Mouse (Mus musculus) embryonic facial prominence, embryonic 12.5 days (tissue): ENCODE measurements at regions not wholly inside any gene's neighbourhood (a gene's known extent, or its start where the extent isn't known, plus 50 kb on each side); places are given as distances from the start of the nearest gene placed in this dataset.

Experiments used
- ATAC-seq: fragments of 200-750 bp; cut with Nextera tagmentation; 2 replicates; pipeline ENCODE4 v1.8.0; 2017; ENCODE audit not compliant: insufficient number of reproducible peaks, insufficient read depth, low FRiP score, low TSS enrichment
- H3K27ac ChIP-seq: fragments of 300-500 bp; sonication (generic); 2 replicates; pipeline ENCODE4 v1.5.1; 2016; ENCODE audit warnings: mild to moderate bottlenecking
- H3K27me3 ChIP-seq: fragments of 300-500 bp; sonication (generic); 2 replicates; pipeline ENCODE4 v1.6.1; 2016; ENCODE audit warnings: mild to moderate bottlenecking, moderate library complexity
- H3K36me3 ChIP-seq: fragments of 300-500 bp; sonication (generic); 2 replicates; pipeline ENCODE4 v1.6.1; 2016; ENCODE audit warnings: mild to moderate bottlenecking
- H3K4me1 ChIP-seq: fragments of 300-500 bp; sonication (generic); 2 replicates; pipeline ENCODE4 v1.6.1; 2016
- H3K4me2 ChIP-seq: fragments of 300-500 bp; sonication (generic); replicated peaks from 2 replicates; pipeline ENCODE4 v1.6.1; 2016; ENCODE audit warnings: mild to moderate bottlenecking, moderate library complexity
- H3K4me3 ChIP-seq: fragments of 300-500 bp; sonication (generic); 2 replicates; pipeline ENCODE4 v1.5.1; 2016; ENCODE audit warnings: mild to moderate bottlenecking
- H3K9ac ChIP-seq: fragments of 300-500 bp; sonication (generic); 2 replicates; pipeline ENCODE4 v1.6.1; 2016; ENCODE audit warnings: mild to moderate bottlenecking, moderate library complexity
- H3K9me3 ChIP-seq: fragments of 300-500 bp; sonication (generic); 2 replicates; pipeline ENCODE4 v1.6.1; 2016; ENCODE audit warnings: mild to moderate bottlenecking, moderate library complexity
- WGBS: fragments of 180-500 bp; shearing (Covaris S2); methylation state at CpG from one replicate; pipeline ENCODE4 v1.1.7; 2016; 5-methylcytosine and 5-hydroxymethylcytosine counted together

GRCm38 (mm10) chr5:18080761-18081160 is 118.4 kb downstream of the Gnat3 start:
- no peaks in the 10 kb centered on the region for H3K36me3 ChIP-seq
- ATAC-seq = no peak
- no peak overlapping the region for H3K9ac ChIP-seq
- H3K4me1 ChIP-seq = no peaks in the 10 kb centered on the region
- H3K4me2 ChIP-seq = no peak overlapping the region
- H3K9me3 ChIP-seq = no peaks in the 10 kb centered on the region
- H3K27me3 ChIP-seq = no peaks in the 10 kb centered on the region
- H3K27ac ChIP-seq = no peak overlapping the region
- no peak overlapping the region for H3K4me3 ChIP-seq

GRCm38 (mm10) chr5:18082219-18082618 is 119.9 kb downstream of the Gnat3 start:
- Histone ChIP-seq H3K9me3 (no peaks in the 10 kb centered on the region), H3K4me3 (no peak overlapping the region), H3K27me3 (no peaks in the 10 kb centered on the region), H3K36me3 (no peaks in the 10 kb centered on the region), H3K27ac (no peak overlapping the region), H3K4me2 (no peak overlapping the region), H3K9ac (no peak overlapping the region), H3K4me1 (no peaks in the 10 kb centered on the region)
- WGBS = 72% methylated on average over 9 of the region's 9 CpGs
- no peak for ATAC-seq

GRCm38 (mm10) chr5:18083789-18084188 is 121.4 kb downstream of the Gnat3 start:
- WGBS = 76% methylated on average over 1 of the region's 1 CpGs
- ATAC-seq = no peak
- H3K9ac ChIP-seq = no peak overlapping the region
- H3K27me3 ChIP-seq = no peaks in the 10 kb centered on the region
- H3K4me1 ChIP-seq = no peaks in the 10 kb centered on the region
- H3K36me3 ChIP-seq = no peaks in the 10 kb centered on the region
- no peak overlapping the region for H3K4me2 ChIP-seq
- no peaks in the 10 kb centered on the region for H3K9me3 ChIP-seq
- H3K4me3 ChIP-seq = no peak overlapping the region
- H3K27ac ChIP-seq = no peak overlapping the region

- 92% methylated on average over 2 of the region's 2 CpGs for WGBS
Measured at GRCm38 (mm10) chr5:18085456-18085855, 123.1 kb downstream of the Gnat3 start.

GRCm38 (mm10) chr5:18087919-18088445 is 125.6 kb downstream of the Gnat3 start:
- no peak overlapping the region for H3K4me2 ChIP-seq
- 0 out of 2 replicates have a peak, but pooled peaks cover 5% of the 10 kb centered on the region for H3K4me1 ChIP-seq
- no peaks in the 10 kb centered on the region for H3K36me3 ChIP-seq
- no peak overlapping the region for H3K9ac ChIP-seq
- H3K4me3 ChIP-seq = no peak overlapping the region
- no peak overlapping the region for H3K27ac ChIP-seq
- no peaks in the 10 kb centered on the region for H3K27me3 ChIP-seq
- H3K9me3 ChIP-seq = no peaks in the 10 kb centered on the region
- 0 out of 2 replicates have a peak, but pooled peaks have one; percentile 15 for ATAC-seq
- WGBS = 41% methylated on average over 8 of the region's 8 CpGs

More at GRCm38 (mm10) chr5:18085456-18085855, 123.1 kb downstream of the Gnat3 start:
- Histone ChIP-seq H3K36me3 (no peaks in the 10 kb centered on the region), H3K27ac (no peak overlapping the region), H3K9me3 (no peaks in the 10 kb centered on the region), H3K4me2 (no peak overlapping the region), H3K4me3 (no peak overlapping the region), H3K9ac (no peak overlapping the region), H3K27me3 (no peaks in the 10 kb centered on the region), H3K4me1 (0 out of 2 replicates have a peak, but pooled peaks cover 5% of the 10 kb centered on the region)
- no peak for ATAC-seq

GRCm38 (mm10) chr5:18089956-18090355 is 127.6 kb downstream of the Gnat3 start:
- no peaks in the 10 kb centered on the region for H3K9me3 ChIP-seq
- H3K27ac ChIP-seq = no peak overlapping the region
- H3K4me2 ChIP-seq = no peak overlapping the region
- H3K27me3 ChIP-seq = no peaks in the 10 kb centered on the region
- H3K9ac ChIP-seq = no peak overlapping the region
- WGBS = 6% methylated on average over 2 of the region's 2 CpGs
- no peak overlapping the region for H3K4me3 ChIP-seq
- no peak for ATAC-seq
- no peaks in the 10 kb centered on the region for H3K36me3 ChIP-seq
- H3K4me1 ChIP-seq = 0 out of 2 replicates have a peak, but pooled peaks cover 5% of the 10 kb centered on the region

- Histone ChIP-seq H3K4me3 (no peak overlapping the region), H3K27me3 (no peaks in the 10 kb centered on the region), H3K36me3 (no peaks in the 10 kb centered on the region), H3K4me1 (no peaks in the 10 kb centered on the region), H3K9me3 (no peaks in the 10 kb centered on the region), H3K9ac (no peak overlapping the region), H3K27ac (no peak overlapping the region), H3K4me2 (no peak overlapping the region)
- no peak for ATAC-seq
- 30% methylated on average over 3 of the region's 3 CpGs for WGBS
Measured at GRCm38 (mm10) chr5:18114905-18115689, 152.7 kb downstream of the Gnat3 start.

- H3K4me2 ChIP-seq = no peak overlapping the region
- ATAC-seq = no peak
- H3K36me3 ChIP-seq = no peaks in the 10 kb centered on the region
- no peak overlapping the region for H3K4me3 ChIP-seq
- H3K9me3 ChIP-seq = no peaks in the 10 kb centered on the region
- H3K27me3 ChIP-seq = no peaks in the 10 kb centered on the region
- 59% methylated on average over 7 of the region's 7 CpGs for WGBS
- peaks cover 11% of the 10 kb centered on the region; the same call in 1 of the 2 replicates for H3K4me1 ChIP-seq
- H3K27ac ChIP-seq = no peak overlapping the region
- no peak overlapping the region for H3K9ac ChIP-seq
Measured at GRCm38 (mm10) chr5:18135794-18136678, 173.7 kb downstream of the Gnat3 start.

GRCm38 (mm10) chr5:18137450-18138061 is 175.2 kb downstream of the Gnat3 start:
- Histone ChIP-seq H3K27me3 (no peaks in the 10 kb centered on the region), H3K36me3 (no peaks in the 10 kb centered on the region), H3K9ac (no peak overlapping the region), H3K4me3 (no peak overlapping the region), H3K4me1 (peaks cover 11% of the 10 kb centered on the region; the same call in 1 of the 2 replicates), H3K4me2 (no peak overlapping the region), H3K27ac (no peak overlapping the region), H3K9me3 (no peaks in the 10 kb centered on the region)
- 64% methylated on average over 4 of the region's 4 CpGs for WGBS
- ATAC-seq = no peak

- ATAC-seq = no peak
- 65% methylated on average over 1 of the region's 1 CpGs for WGBS
- no peak overlapping the region for H3K27ac ChIP-seq
- no peaks in the 10 kb centered on the region for H3K4me1 ChIP-seq
- no peak overlapping the region for H3K9ac ChIP-seq
- H3K27me3 ChIP-seq = no peaks in the 10 kb centered on the region
- H3K36me3 ChIP-seq = no peaks in the 10 kb centered on the region
- no peak overlapping the region for H3K4me2 ChIP-seq
- H3K4me3 ChIP-seq = no peak overlapping the region
- no peaks in the 10 kb centered on the region for H3K9me3 ChIP-seq
Measured at GRCm38 (mm10) chr5:18152241-18152640, 189.9 kb downstream of the Gnat3 start.

- Histone ChIP-seq H3K4me1 (no peaks in the 10 kb centered on the region), H3K27me3 (no peaks in the 10 kb centered on the region), H3K4me2 (no peak overlapping the region), H3K9me3 (no peaks in the 10 kb centered on the region), H3K27ac (no peak overlapping the region), H3K9ac (no peak overlapping the region), H3K36me3 (no peaks in the 10 kb centered on the region), H3K4me3 (no peak overlapping the region)
- no peak for ATAC-seq
- WGBS = 96% methylated on average over 1 of the region's 1 CpGs
Measured at GRCm38 (mm10) chr5:18153703-18154102, 191.4 kb downstream of the Gnat3 start.
